Mouse (Mus musculus) liver, postnatal 0 days (tissue): ENCODE results near the gene 2310033P09Rik. TPM values are rescaled to one million over a fixed set of nuclear protein-coding genes. Genes with fewer than 3 reads are reported as not detected.

ENCODE experiments used
- ATAC-seq: fragments of 200-750 bp; cut with Nextera tagmentation; 2 replicates; pipeline ENCODE4 v1.8.0; 2017; ENCODE audit warnings: mild to moderate bottlenecking, moderate library complexity
- DNase-seq: peaks from one replicate; pipeline ENCODE4 v3.0.0-alpha.2; 2016
- H3K27ac ChIP-seq: fragments of 300-500 bp; sonication (generic); 2 replicates; pipeline ENCODE4 v1.5.1; 2014; ENCODE audit warnings: antibody characterized with exemption, moderate library complexity, mild to moderate bottlenecking, low read depth
- H3K27me3 ChIP-seq: fragments of 300-500 bp; sonication (generic); 2 replicates; pipeline ENCODE4 v1.6.1; 2014; ENCODE audit warnings: low read length, control low read depth, mixed read lengths; ENCODE audit not compliant: insufficient read depth
- H3K36me3 ChIP-seq: fragments of 300-500 bp; sonication (generic); replicated peaks from 2 replicates; pipeline ENCODE4 v1.6.1; 2014; ENCODE audit warnings: mild to moderate bottlenecking, control low read depth, low read length, moderate library complexity, mixed read lengths; ENCODE audit not compliant: insufficient read depth
- H3K4me1 ChIP-seq: fragments of 300-500 bp; sonication (generic); 2 replicates; pipeline ENCODE4 v1.6.1; 2014; ENCODE audit warnings: antibody characterized with exemption, mild to moderate bottlenecking, control low read depth; ENCODE audit not compliant: insufficient read depth
- H3K4me2 ChIP-seq: fragments of 300-500 bp; sonication (generic); 2 replicates; pipeline ENCODE4 v1.6.1; 2014; ENCODE audit warnings: low read depth, mild to moderate bottlenecking, low read length, moderate library complexity, mixed read lengths
- H3K4me3 ChIP-seq: fragments of 300-500 bp; sonication (generic); 2 replicates; pipeline ENCODE4 v1.5.1; 2014; ENCODE audit warnings: low read depth, low read length
- H3K9ac ChIP-seq: fragments of 300-500 bp; sonication (generic); replicated peaks from 2 replicates; pipeline ENCODE4 v1.6.1; 2014; ENCODE audit warnings: mild to moderate bottlenecking, moderate library complexity
- H3K9me3 ChIP-seq: fragments of 300-500 bp; sonication (generic); 2 replicates; pipeline ENCODE4 v1.6.1; 2016; ENCODE audit warnings: mild to moderate bottlenecking, control low read depth, low read length, mixed read lengths
- CTCF ChIP-seq: sonication (generic); IDR thresholded peaks from 2 replicates; pipeline ENCODE4 v1.5.1; 2016; ENCODE audit warnings: antibody characterized with exemption, low read depth
- EP300 ChIP-seq: IDR thresholded peaks from 2 replicates; pipeline ENCODE4 v1.6.1; 2016; ENCODE audit warnings: antibody characterized with exemption, low read depth, mild to moderate bottlenecking
- WGBS: fragments of 180-500 bp; shearing (Covaris S2); extraction: QIAGEN DNeasy Blood & Tissue Kit; methylation state at CpG from one replicate; pipeline ENCODE4 v1.1.7; 2014; ENCODE audit not compliant: insufficient replicate concordance; 5-methylcytosine and 5-hydroxymethylcytosine counted together
- polyA plus RNA-seq: library from polyadenylated mRNA; unstranded; fragments of >200 nt; fragmentation: Nextera tagmentation; extraction: Ambion mirVana; gene quantifications from 2 replicates; pipeline ENCODE4 v1.2.1, GENCODE M21; 2015

The 2310033P09Rik gene
- polyA plus RNA-seq, 1 experiment from 2014 or later: 14.8 TPM

DNA sequence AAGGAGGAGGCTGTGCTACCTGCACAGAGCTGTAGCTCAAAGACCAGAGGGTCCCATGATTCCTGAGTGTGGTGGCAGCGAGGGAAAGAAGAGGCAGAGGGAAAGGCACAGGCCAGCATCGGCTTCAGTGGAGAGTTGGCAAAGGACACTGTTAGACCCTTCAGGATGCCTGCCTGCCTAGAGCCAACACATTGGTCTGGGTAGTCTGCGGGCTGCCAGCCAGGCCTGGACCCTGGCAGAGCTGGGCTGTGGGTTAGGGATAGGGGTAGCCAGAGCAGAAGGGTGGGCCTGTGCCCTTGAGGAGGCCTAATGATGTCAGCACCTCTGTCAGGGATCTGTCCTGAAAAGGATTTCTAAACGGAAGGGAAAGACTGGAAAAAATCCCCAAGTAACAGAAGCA is 31.7 kb downstream of the 2310033P09Rik start:
- Histone ChIP-seq H3K9ac (no peak overlapping the region), H3K4me1 (no peaks in the 10 kb centered on the region), H3K36me3 (no peaks in the 10 kb centered on the region), H3K4me2 (no peak overlapping the region), H3K27ac (no peak overlapping the region), H3K4me3 (no peak overlapping the region), H3K27me3 (peaks cover 5% of the 10 kb centered on the region; the same call in 1 of the 2 replicates), H3K9me3 (no peaks in the 10 kb centered on the region)
- ATAC-seq (no peak), DNase-seq (no peak)
- 78% methylated on average over 4 of the region's 4 CpGs for WGBS
- TF ChIP-seq EP300 (no peak), CTCF (no peak)

DNA sequence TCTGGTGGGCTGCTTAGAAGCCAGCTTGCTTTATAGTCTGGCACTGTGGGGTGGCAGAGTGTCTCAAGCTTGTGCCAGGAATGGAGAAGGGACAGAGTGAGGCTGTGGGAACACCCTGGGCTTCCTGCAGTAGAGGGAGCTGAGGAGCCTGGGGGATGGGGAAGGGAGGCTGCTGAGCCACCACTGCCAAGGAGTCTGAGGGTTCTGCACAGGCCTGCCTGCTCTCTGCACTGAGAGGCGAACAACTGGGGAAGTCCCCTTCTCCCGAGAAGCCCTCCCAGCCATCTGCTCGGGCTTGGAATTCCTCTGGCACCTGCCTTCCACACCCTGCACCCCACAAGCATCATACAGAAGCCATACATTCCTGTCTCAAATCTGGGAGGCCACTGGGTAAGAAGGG is 33.7 kb downstream of the 2310033P09Rik start:
- Histone ChIP-seq H3K27ac (no peak overlapping the region), H3K4me1 (no peaks in the 10 kb centered on the region), H3K4me2 (no peak overlapping the region), H3K9me3 (no peaks in the 10 kb centered on the region), H3K9ac (no peak overlapping the region), H3K27me3 (peaks cover 4% of the 10 kb centered on the region; the same call in 1 of the 2 replicates), H3K36me3 (no peaks in the 10 kb centered on the region), H3K4me3 (no peak overlapping the region)
- DNase-seq (no peak), ATAC-seq (no peak)
- TF ChIP-seq EP300: no peak
- 17% methylated on average over 3 of the region's 3 CpGs for WGBS

GRCm38 (mm10) chr11:59243856-59244255 is 35.7 kb downstream of the 2310033P09Rik start:
- peaks cover 11% of the 10 kb centered on the region for H3K27me3 ChIP-seq
- DNase-seq (no peak), ATAC-seq (no peak)
- no peaks in the 10 kb centered on the region for H3K4me1 ChIP-seq
- 21% methylated on average over 6 of the region's 6 CpGs for WGBS
- TF ChIP-seq CTCF: no peak
- TF ChIP-seq EP300: no peak
- H3K9ac ChIP-seq: no peak overlapping the region
- no peaks in the 10 kb centered on the region for H3K36me3 ChIP-seq
- no peak overlapping the region for H3K27ac ChIP-seq
- H3K4me2 ChIP-seq: no peak overlapping the region
- no peaks in the 10 kb centered on the region for H3K9me3 ChIP-seq
- H3K4me3 ChIP-seq: no peak overlapping the region

DNA sequence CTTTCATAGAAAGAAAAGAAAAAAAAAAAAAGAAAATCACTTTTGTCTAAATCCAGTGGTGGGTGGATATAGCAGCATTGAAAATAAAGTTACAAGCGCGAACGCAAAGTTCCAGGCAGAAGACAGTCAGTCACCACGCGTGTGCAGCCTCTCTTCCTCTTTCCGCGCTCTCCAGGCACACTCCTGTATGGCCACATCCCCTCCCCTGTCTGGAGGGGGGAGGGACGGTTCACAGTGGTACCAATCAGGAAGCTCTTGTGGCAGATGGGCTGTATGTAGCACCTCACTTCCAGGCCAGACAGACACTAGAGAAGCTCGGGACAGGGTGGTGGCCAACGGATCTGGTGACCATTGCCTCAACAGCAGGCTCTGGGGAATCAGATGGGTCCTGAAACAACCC is 40.0 kb downstream of the 2310033P09Rik start:
- H3K36me3 ChIP-seq: no peaks in the 10 kb centered on the region
- H3K27me3 ChIP-seq: peaks cover 34% of the 10 kb centered on the region
- no peak overlapping the region for H3K27ac ChIP-seq
- H3K9ac ChIP-seq: no peak overlapping the region
- no peaks in the 10 kb centered on the region for H3K9me3 ChIP-seq
- TF ChIP-seq EP300 (no peak), CTCF (no peak)
- DNase-seq (no peak), ATAC-seq (no peak)
- no peak overlapping the region for H3K4me3 ChIP-seq
- H3K4me2 ChIP-seq: no peak overlapping the region
- WGBS: 15% methylated on average over 10 of the region's 10 CpGs
- H3K4me1 ChIP-seq: no peaks in the 10 kb centered on the region

DNA sequence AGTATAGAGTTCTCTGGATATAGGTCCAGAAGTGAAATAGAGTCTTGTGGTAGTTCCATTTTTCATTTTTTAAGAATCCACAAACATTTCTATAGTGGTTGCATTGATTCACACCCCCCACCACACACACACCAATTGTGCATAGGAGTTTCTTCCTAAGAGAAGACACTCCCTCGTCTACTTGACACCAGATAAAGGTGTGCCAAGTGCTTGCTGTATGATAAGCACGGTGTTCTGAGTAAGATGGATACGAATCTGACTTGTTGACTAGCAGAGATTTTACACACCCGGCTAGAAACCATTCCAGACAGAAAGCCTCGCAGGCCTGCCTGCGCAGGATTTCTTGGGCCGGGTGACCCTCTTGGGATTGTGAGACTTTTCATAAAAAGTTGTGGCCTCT is 51.5 kb downstream of the 2310033P09Rik start:
- no peak overlapping the region for H3K4me3 ChIP-seq
- ATAC-seq (no peak), DNase-seq (no peak)
- no peaks in the 10 kb centered on the region for H3K9me3 ChIP-seq
- H3K27ac ChIP-seq: no peak overlapping the region
- peak; percentile 46; the same call in 1 of the 2 replicates for TF ChIP-seq EP300
- no peak for TF ChIP-seq CTCF
- H3K36me3 ChIP-seq: no peaks in the 10 kb centered on the region
- H3K4me2 ChIP-seq: no peak overlapping the region
- WGBS: 58% methylated on average over 7 of the region's 7 CpGs
- peaks cover 28% of the 10 kb centered on the region for H3K4me1 ChIP-seq
- H3K27me3 ChIP-seq: peaks cover 29% of the 10 kb centered on the region
- no peak overlapping the region for H3K9ac ChIP-seq

Other genes starting within 250 kb of the 2310033P09Rik start
- 8.8 and 8.9 TPM in 2 replicates for gene Trim11, start 230.2 kb upstream of the 2310033P09Rik start, polyA plus RNA-seq
- gene Obscn, start 71.9 kb upstream of the 2310033P09Rik start, polyA plus RNA-seq: 0.31 and 0.49 TPM in 2 replicates
- 6.3 and 7.1 TPM in 2 replicates for gene Iba57, start 44.6 kb upstream of the 2310033P09Rik start, polyA plus RNA-seq
- 0.29 and 0.37 TPM in 2 replicates for gene Gjc2, start 25.1 kb upstream of the 2310033P09Rik start, polyA plus RNA-seq
- 59.5 and 64.4 TPM in 2 replicates for gene Guk1, start 16.1 kb upstream of the 2310033P09Rik start, polyA plus RNA-seq
- gene Mrpl55, start 5.8 kb upstream of the 2310033P09Rik start, polyA plus RNA-seq: 64.2 and 65.2 TPM in 2 replicates
- gene Arf1, start 19.9 kb downstream of the 2310033P09Rik start, polyA plus RNA-seq: 244 and 254 TPM in 2 replicates
- not detected in 2 replicates for gene Wnt3a, start 82.4 kb downstream of the 2310033P09Rik start, polyA plus RNA-seq
- gene Wnt9a, start 98.6 kb downstream of the 2310033P09Rik start, polyA plus RNA-seq: 0.16 and 0.18 TPM in 2 replicates
- gene Prss38, start 167.3 kb downstream of the 2310033P09Rik start, polyA plus RNA-seq: not detected in 2 replicates
- gene Jmjd4, start 241.7 kb downstream of the 2310033P09Rik start, polyA plus RNA-seq: 3.2 and 3.6 TPM in 2 replicates
- gene Snap47, start 242.9 kb downstream of the 2310033P09Rik start, polyA plus RNA-seq: 32.4 and 33.5 TPM in 2 replicates